Mouse (Mus musculus) spleen, adult 2 months (tissue): ENCODE results near the gene Gpr68.

Experiments
- CTCF ChIP-seq: fragments of 200-500 bp; IDR thresholded peaks from 2 replicates; pipeline ENCODE4 v1.5.1; 2011; ENCODE audit warnings: mild to moderate bottlenecking, inconsistent platforms; ENCODE audit not compliant: insufficient read depth, insufficient read length, insufficient replicate concordance; ENCODE audit errors: extremely low read depth
- POLR2A ChIP-seq: fragments of 200-500 bp; IDR thresholded peaks from 2 replicates; pipeline ENCODE4 v1.6.1; 2011; ENCODE audit warnings: low read depth, low read length, inconsistent platforms

GRCm38 (mm10) chr12:100925644-100926619 lies 17.9 kb upstream of the Gpr68 start:
- 0 out of 2 replicates have a peak, but pooled peaks have one; percentile 9 for TF ChIP-seq CTCF
- no peak for TF ChIP-seq POLR2A
